Mouse (Mus musculus) intestine, embryonic 14.5 days (tissue): Measurements from ENCODE around the gene Aldh1l2. TPM values are rescaled to one million over a fixed set of nuclear protein-coding genes. Genes with fewer than 3 reads are reported as not detected.
"Not testable (repeated sequence)": the region's sequence is repeated elsewhere in the genome, so short reads cannot be mapped to it uniquely, and the experiment has no call there.

ENCODE experiments used
- ATAC-seq: fragments of 200-750 bp; cut with Nextera tagmentation; replicated peaks from 2 replicates; pipeline ENCODE4 v1.8.0; 2017; ENCODE audit warnings: low read depth, moderate number of reproducible peaks, moderate TSS enrichment, moderate library complexity; ENCODE audit not compliant: low FRiP score, low TSS enrichment
- DNase-seq: peaks from one replicate; pipeline ENCODE4 v3.0.0-alpha.2; 2018; ENCODE audit warnings: low spot score
- H3K27ac ChIP-seq: fragments of 300-500 bp; sonication (generic); 2 replicates; pipeline ENCODE4 v1.5.1; 2014; ENCODE audit warnings: low read depth, mild to moderate bottlenecking, control low read depth
- H3K27me3 ChIP-seq: fragments of 300-500 bp; sonication (generic); replicated peaks from 2 replicates; pipeline ENCODE4 v1.6.1; 2014; ENCODE audit warnings: low read length, control low read depth; ENCODE audit not compliant: control insufficient read depth, insufficient read depth
- H3K36me3 ChIP-seq: fragments of 300-500 bp; sonication (generic); 2 replicates; pipeline ENCODE4 v1.6.1; 2014; ENCODE audit warnings: low read length, control low read depth; ENCODE audit not compliant: control insufficient read depth, insufficient read depth
- H3K4me1 ChIP-seq: fragments of 300-500 bp; sonication (generic); replicated peaks from 2 replicates; pipeline ENCODE4 v1.6.1; 2014; ENCODE audit warnings: low read length, control low read depth, mixed read lengths; ENCODE audit not compliant: control insufficient read depth, insufficient read depth
- H3K4me2 ChIP-seq: fragments of 300-500 bp; sonication (generic); 2 replicates; pipeline ENCODE4 v1.6.1; 2014; ENCODE audit warnings: low read length
- H3K4me3 ChIP-seq: fragments of 300-500 bp; sonication (generic); 2 replicates; pipeline ENCODE4 v1.5.1; 2014; ENCODE audit warnings: low read depth, low read length, control low read depth, mixed read lengths
- H3K9ac ChIP-seq: fragments of 300-500 bp; sonication (generic); 2 replicates; pipeline ENCODE4 v1.6.1; 2014; ENCODE audit warnings: mild to moderate bottlenecking, low read length
- H3K9me3 ChIP-seq: fragments of 300-500 bp; sonication (generic); 2 replicates; pipeline ENCODE4 v1.6.1; 2016; ENCODE audit warnings: low read length, control low read depth; ENCODE audit not compliant: control insufficient read depth
- WGBS: fragments of 180-500 bp; shearing (Covaris S2); extraction: QIAGEN DNeasy Blood & Tissue Kit; methylation state at CpG from one replicate; pipeline ENCODE4 v1.1.7; 2014; 5-methylcytosine and 5-hydroxymethylcytosine counted together
- polyA plus RNA-seq: library from polyadenylated mRNA; unstranded; fragments of >200 nt; fragmentation: Nextera tagmentation; extraction: Ambion mirVana; gene quantifications from 2 replicates; pipeline ENCODE4 v1.2.1, GENCODE M21; 2014

Aldh1l2 gene
- polyA plus RNA-seq, 1 experiment from 2014 or later: 2.2 TPM

- no peaks in the 10 kb centered on the region for H3K9me3 ChIP-seq
- no peak overlapping the region for H3K27ac ChIP-seq
- 0 out of 2 replicates have a peak, but pooled peaks cover 2% of the 10 kb centered on the region for H3K4me1 ChIP-seq
- no peak overlapping the region for H3K4me2 ChIP-seq
- no peak overlapping the region for H3K4me3 ChIP-seq
- WGBS: 75% methylated on average over 6 of the region's 6 CpGs
- no peak for DNase-seq
- no peaks in the 10 kb centered on the region for H3K27me3 ChIP-seq
- no peak for ATAC-seq
- H3K9ac ChIP-seq: no peak overlapping the region
- H3K36me3 ChIP-seq: no peaks in the 10 kb centered on the region
Observed at GRCm38 (mm10) chr10:83539311-83539980, 5.5 kb upstream of the Aldh1l2 start.

GRCm38 (mm10) chr10:83536436-83536835 is 2.5 kb upstream of the Aldh1l2 start:
- no peaks in the 10 kb centered on the region for H3K36me3 ChIP-seq
- no peaks in the 10 kb centered on the region for H3K9me3 ChIP-seq
- no peak overlapping the region for H3K4me3 ChIP-seq
- peaks cover 4% of the 10 kb centered on the region; the same call in 1 of the 2 replicates for H3K27me3 ChIP-seq
- peaks cover 2% of the 10 kb centered on the region; the same call in 1 of the 2 replicates for H3K4me1 ChIP-seq
- ATAC-seq (no peak), DNase-seq (no peak)
- H3K4me2 ChIP-seq: no peak overlapping the region
- no peak overlapping the region for H3K27ac ChIP-seq
- WGBS: 9% methylated on average over 1 of the region's 1 CpGs
- H3K9ac ChIP-seq: no peak overlapping the region

GRCm38 (mm10) chr10:83533258-83533909 is 556 bp downstream of the Aldh1l2 start:
- Histone ChIP-seq H3K27ac (no peak overlapping the region), H3K9ac (peak overlapping the region; percentile 22), H3K36me3 (no peaks in the 10 kb centered on the region), H3K9me3 (no peaks in the 10 kb centered on the region), H3K4me3 (peak overlapping the region; percentile 45), H3K4me1 (no peaks in the 10 kb centered on the region; the same call in 1 of the 2 replicates), H3K4me2 (peak overlapping the region; percentile 96), H3K27me3 (peaks cover 4% of the 10 kb centered on the region; the same call in 1 of the 2 replicates)
- ATAC-seq (peak; percentile 44), DNase-seq (peak; percentile 80)
- WGBS: 3% methylated on average over 27 of the region's 27 CpGs

- no peak overlapping the region for H3K27ac ChIP-seq
- H3K9ac ChIP-seq: no peak overlapping the region
- H3K9me3 ChIP-seq: no peaks in the 10 kb centered on the region
- DNase-seq (no peak), ATAC-seq (no peak)
- H3K27me3 ChIP-seq: peaks cover 4% of the 10 kb centered on the region; the same call in 1 of the 2 replicates
- WGBS: 87% methylated on average over 6 of the region's 6 CpGs
- H3K4me3 ChIP-seq: no peak overlapping the region
- no peaks in the 10 kb centered on the region; the same call in 1 of the 2 replicates for H3K4me1 ChIP-seq
- H3K4me2 ChIP-seq: no peak overlapping the region
- H3K36me3 ChIP-seq: no peaks in the 10 kb centered on the region
Observed at GRCm38 (mm10) chr10:83530384-83530967, 3.5 kb downstream of the Aldh1l2 start.

- H3K27ac ChIP-seq, H3K4me1 ChIP-seq, H3K9ac ChIP-seq, H3K9me3 ChIP-seq, H3K36me3 ChIP-seq, ATAC-seq, H3K4me2 ChIP-seq, H3K4me3 ChIP-seq, H3K27me3 ChIP-seq, DNase-seq: not testable (repeated sequence)
Observed at GRCm38 (mm10) chr10:83524238-83524637, 9.7 kb downstream of the Aldh1l2 start.

GRCm38 (mm10) chr10:83520990-83521389 is 12.9 kb downstream of the Aldh1l2 start:
- Histone ChIP-seq H3K27ac (no peak overlapping the region), H3K4me3 (no peak overlapping the region), H3K9me3 (no peaks in the 10 kb centered on the region), H3K4me2 (no peak overlapping the region), H3K4me1 (no peaks in the 10 kb centered on the region), H3K27me3 (no peaks in the 10 kb centered on the region), H3K9ac (no peak overlapping the region), H3K36me3 (no peaks in the 10 kb centered on the region)
- 82% methylated on average over 4 of the region's 4 CpGs for WGBS
- no peak for ATAC-seq
- no peak for DNase-seq

- H3K4me2 ChIP-seq: no peak overlapping the region
- no peaks in the 10 kb centered on the region for H3K4me1 ChIP-seq
- WGBS: 86% methylated on average over 8 of the region's 8 CpGs
- no peaks in the 10 kb centered on the region for H3K27me3 ChIP-seq
- no peaks in the 10 kb centered on the region for H3K9me3 ChIP-seq
- H3K27ac ChIP-seq: no peak overlapping the region
- no peaks in the 10 kb centered on the region for H3K36me3 ChIP-seq
- DNase-seq (no peak), ATAC-seq (no peak)
- no peak overlapping the region for H3K9ac ChIP-seq
- H3K4me3 ChIP-seq: no peak overlapping the region
Observed at GRCm38 (mm10) chr10:83513736-83514135, 20.2 kb downstream of the Aldh1l2 start.

GRCm38 (mm10) chr10:83511304-83511703 is 22.6 kb downstream of the Aldh1l2 start:
- no peak overlapping the region for H3K27ac ChIP-seq
- H3K9me3 ChIP-seq: no peaks in the 10 kb centered on the region
- H3K4me3 ChIP-seq: no peak overlapping the region
- no peaks in the 10 kb centered on the region for H3K4me1 ChIP-seq
- H3K9ac ChIP-seq: no peak overlapping the region
- H3K27me3 ChIP-seq: no peaks in the 10 kb centered on the region
- WGBS: 79% methylated on average over 5 of the region's 5 CpGs
- H3K36me3 ChIP-seq: no peaks in the 10 kb centered on the region
- no peak overlapping the region for H3K4me2 ChIP-seq
- DNase-seq (no peak), ATAC-seq (no peak)
